Mouse (Mus musculus) forebrain, embryonic 11.5 days (tissue): Measurements from ENCODE around the gene Son. TPM values are rescaled to one million over a fixed set of nuclear protein-coding genes. Genes with fewer than 3 reads are reported as not detected.
A peak's percentile ranks its signal among the peaks of the same experiment; 100 is the strongest.

Experiments
- ATAC-seq: fragments of 200-750 bp; cut with Nextera tagmentation; replicated peaks from 2 replicates; pipeline ENCODE4 v1.8.0; 2017; ENCODE audit warnings: moderate TSS enrichment; ENCODE audit not compliant: low FRiP score
- DNase-seq: peaks from one replicate; pipeline ENCODE4 v3.0.0-alpha.2; 2017; ENCODE audit warnings: low spot score
- H3K27ac ChIP-seq: fragments of 300-500 bp; sonication (generic); 2 replicates; pipeline ENCODE4 v1.5.1; 2014; ENCODE audit warnings: low read depth, low read length
- H3K27me3 ChIP-seq: fragments of 300-500 bp; sonication (generic); 2 replicates; pipeline ENCODE4 v1.6.1; 2014; ENCODE audit warnings: mild to moderate bottlenecking, low read length, mixed read lengths; ENCODE audit not compliant: control insufficient read depth, insufficient read depth
- H3K36me3 ChIP-seq: fragments of 300-500 bp; sonication (generic); 2 replicates; pipeline ENCODE4 v1.6.1; 2014; ENCODE audit warnings: mild to moderate bottlenecking, low read length, moderate library complexity, mixed read lengths; ENCODE audit not compliant: control insufficient read depth, insufficient read depth
- H3K4me1 ChIP-seq: fragments of 300-500 bp; sonication (generic); replicated peaks from 2 replicates; pipeline ENCODE4 v1.6.1; 2014; ENCODE audit warnings: low read length, mixed read lengths; ENCODE audit not compliant: control insufficient read depth, insufficient read depth
- H3K4me2 ChIP-seq: fragments of 300-500 bp; sonication (generic); 2 replicates; pipeline ENCODE4 v1.6.1; 2014; ENCODE audit warnings: low read depth, mild to moderate bottlenecking, low read length, moderate library complexity, mixed read lengths; ENCODE audit not compliant: severe bottlenecking
- H3K4me3 ChIP-seq: fragments of 300-500 bp; sonication (generic); 2 replicates; pipeline ENCODE4 v1.5.1; 2014; ENCODE audit warnings: low read depth, low read length
- H3K9ac ChIP-seq: fragments of 300-500 bp; sonication (generic); 2 replicates; pipeline ENCODE4 v1.6.1; 2014; ENCODE audit warnings: low read length
- H3K9me3 ChIP-seq: fragments of 300-500 bp; sonication (generic); 2 replicates; pipeline ENCODE4 v1.6.1; 2016; ENCODE audit warnings: low read length, mixed read lengths; ENCODE audit not compliant: control insufficient read depth
- WGBS: fragments of 180-500 bp; shearing (Covaris S2); extraction: QIAGEN DNeasy Blood & Tissue Kit; methylation state at CpG from one replicate; pipeline ENCODE4 v1.1.7; 2014; 5-methylcytosine and 5-hydroxymethylcytosine counted together
- polyA plus RNA-seq: library from polyadenylated mRNA; unstranded; fragments of >200 nt; fragmentation: Nextera tagmentation; extraction: Ambion mirVana; gene quantifications from 2 replicates; pipeline ENCODE4 v1.2.1, GENCODE M21; 2014

The Son gene
- polyA plus RNA-seq: 140 and 150 TPM in 2 replicates

DNA sequence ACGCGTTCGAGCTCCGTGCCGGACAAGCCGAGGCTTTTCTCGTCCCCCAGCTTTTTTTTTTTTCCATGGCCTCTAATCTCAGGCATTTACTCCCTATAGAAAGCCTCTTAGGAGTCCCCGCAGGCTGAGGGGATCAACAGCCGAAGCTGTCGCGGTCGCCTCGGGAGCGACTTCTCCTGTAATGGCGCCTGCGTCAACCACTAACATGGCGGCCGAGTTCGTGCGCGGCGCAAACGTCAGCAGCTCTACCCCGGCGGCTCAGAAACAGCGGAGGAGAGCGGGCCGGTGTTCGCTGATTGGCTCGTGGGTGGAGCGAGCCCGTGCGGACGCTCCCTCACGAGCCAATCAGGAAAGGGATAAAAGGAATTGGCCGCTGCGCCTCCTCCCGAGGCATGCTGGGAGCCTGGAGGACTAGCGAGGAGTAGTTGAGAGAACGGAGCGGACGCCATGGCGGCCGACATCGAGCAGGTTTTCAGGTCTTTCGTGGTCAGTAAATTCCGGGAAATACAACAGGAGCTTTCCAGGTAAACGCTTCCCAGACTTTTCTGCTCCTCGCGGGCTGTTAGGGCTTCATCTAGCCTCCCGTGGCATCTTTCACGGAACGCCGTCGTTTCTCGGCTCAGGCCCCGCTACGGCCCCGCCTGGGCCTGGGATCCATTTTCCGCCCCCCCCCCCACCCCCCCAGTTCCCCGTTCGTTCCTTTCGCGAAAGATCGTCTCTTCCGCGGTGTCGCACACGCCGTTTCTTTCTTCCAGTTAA is at the start of gene Son:
TSS of gene Son (plus strand) at position 46 of the 759 bp plus-strand sequence.
- H3K27ac ChIP-seq: peak within 1 kb of the TSS; percentile 95
- ATAC-seq (peak; percentile 96), DNase-seq (peak; percentile 98)
- under 1% methylated on average over 69 of the region's 70 CpGs for WGBS
- peak within 1 kb of the TSS; percentile 99 for H3K4me2 ChIP-seq
- no peaks in the 10 kb centered on the region for H3K27me3 ChIP-seq
- no peaks in the 10 kb centered on the region for H3K9me3 ChIP-seq
- peaks cover 8% of the 10 kb centered on the region; the same call in 1 of the 2 replicates for H3K36me3 ChIP-seq
- peak within 1 kb of the TSS; percentile 67 for H3K4me3 ChIP-seq
- H3K9ac ChIP-seq: peak within 1 kb of the TSS; percentile 84
- no peaks in the 10 kb centered on the region for H3K4me1 ChIP-seq

DNA sequence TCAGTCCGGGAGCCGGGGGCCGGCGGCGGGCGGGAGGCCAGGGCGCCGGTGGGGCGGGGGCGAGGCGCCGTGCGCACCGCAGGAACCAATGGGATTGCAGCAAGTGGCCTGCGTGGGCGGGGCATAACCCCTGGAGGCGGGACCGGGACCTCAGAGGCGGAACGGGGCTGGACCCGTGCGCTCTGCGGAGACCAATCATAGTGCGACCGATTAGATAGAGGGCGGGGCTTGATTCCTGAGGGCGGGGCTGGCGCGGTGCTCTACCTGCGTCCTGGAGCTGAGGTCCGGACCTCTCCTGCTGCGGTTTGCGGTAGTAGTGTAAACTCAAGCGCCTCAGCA is 49.7 kb upstream of the Son start, which contains the start of gene Tmem50b:
TSS of gene Tmem50b (minus strand) at position 129 of the 339 bp plus-strand sequence.
- H3K27ac ChIP-seq: no peak within 1 kb of the TSS
- peaks cover 2% of the 10 kb centered on the region; the same call in 1 of the 2 replicates for H3K4me1 ChIP-seq
- H3K4me2 ChIP-seq: peak within 1 kb of the TSS; percentile 88
- peak within 1 kb of the TSS; percentile 79 for H3K4me3 ChIP-seq
- no peaks in the 10 kb centered on the region for H3K9me3 ChIP-seq
- no peaks in the 10 kb centered on the region for H3K36me3 ChIP-seq
- peak within 1 kb of the TSS; percentile 72 for H3K9ac ChIP-seq
- peaks cover 3% of the 10 kb centered on the region; the same call in 1 of the 2 replicates for H3K27me3 ChIP-seq
- 0% methylated on average over 33 of the region's 34 CpGs for WGBS
- DNase-seq (peak; percentile 99), ATAC-seq (peak; percentile 99)

DNA sequence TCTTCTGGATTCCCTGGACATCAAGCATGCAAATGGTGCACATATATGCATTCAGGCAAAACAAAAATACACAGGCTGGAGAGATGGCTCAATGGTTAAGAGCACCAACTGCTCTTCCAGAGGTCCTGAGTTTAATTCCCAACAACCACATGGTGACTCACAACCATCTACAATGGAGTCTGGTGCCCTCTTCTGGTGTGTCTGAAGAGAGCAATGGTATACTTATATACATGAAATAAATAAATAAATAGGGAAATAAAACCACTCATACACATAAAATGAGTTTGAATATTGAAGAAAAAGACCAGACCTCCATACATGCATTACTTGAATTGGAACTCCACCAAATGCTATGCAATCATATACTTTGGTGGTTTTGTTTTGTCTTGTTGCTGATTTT is 48.1 kb upstream of the Son start:
- H3K36me3 ChIP-seq: no peaks in the 10 kb centered on the region
- H3K4me1 ChIP-seq: peaks cover 2% of the 10 kb centered on the region; the same call in 1 of the 2 replicates
- no peaks in the 10 kb centered on the region for H3K9me3 ChIP-seq
- ATAC-seq (no peak), DNase-seq (no peak)
- peaks cover 3% of the 10 kb centered on the region; the same call in 1 of the 2 replicates for H3K27me3 ChIP-seq
- H3K4me3 ChIP-seq: no peak overlapping the region
- H3K27ac ChIP-seq: no peak overlapping the region
- no peak overlapping the region for H3K9ac ChIP-seq
- no peak overlapping the region for H3K4me2 ChIP-seq

DNA sequence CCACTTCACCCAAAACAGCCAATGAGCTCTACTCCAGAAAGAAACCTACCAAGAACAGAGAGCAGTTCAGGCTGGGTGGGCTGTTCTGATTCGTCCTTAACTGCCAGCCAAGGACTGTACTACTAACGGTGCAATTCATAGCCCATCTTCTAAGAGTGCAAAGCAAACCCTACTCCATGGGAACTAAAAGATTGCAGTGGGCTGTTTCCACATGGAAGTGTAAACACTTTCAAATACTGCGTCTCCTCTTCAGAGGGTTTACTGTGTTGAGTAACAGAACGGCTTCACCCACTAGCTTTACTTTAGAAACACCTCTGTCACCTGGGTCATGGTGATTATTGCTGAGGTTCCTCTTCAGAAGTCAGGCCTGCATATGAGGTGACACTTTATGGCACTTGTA is 46.2 kb upstream of the Son start:
- Histone ChIP-seq H3K27ac (no peak overlapping the region), H3K4me1 (peaks cover 2% of the 10 kb centered on the region; the same call in 1 of the 2 replicates), H3K4me2 (no peak overlapping the region), H3K4me3 (no peak overlapping the region), H3K9me3 (no peaks in the 10 kb centered on the region), H3K36me3 (no peaks in the 10 kb centered on the region), H3K9ac (no peak overlapping the region), H3K27me3 (peaks cover 3% of the 10 kb centered on the region; the same call in 1 of the 2 replicates)
- ATAC-seq: no peak
- DNase-seq: no peak
- WGBS: 86% methylated on average over 4 of the region's 4 CpGs

DNA sequence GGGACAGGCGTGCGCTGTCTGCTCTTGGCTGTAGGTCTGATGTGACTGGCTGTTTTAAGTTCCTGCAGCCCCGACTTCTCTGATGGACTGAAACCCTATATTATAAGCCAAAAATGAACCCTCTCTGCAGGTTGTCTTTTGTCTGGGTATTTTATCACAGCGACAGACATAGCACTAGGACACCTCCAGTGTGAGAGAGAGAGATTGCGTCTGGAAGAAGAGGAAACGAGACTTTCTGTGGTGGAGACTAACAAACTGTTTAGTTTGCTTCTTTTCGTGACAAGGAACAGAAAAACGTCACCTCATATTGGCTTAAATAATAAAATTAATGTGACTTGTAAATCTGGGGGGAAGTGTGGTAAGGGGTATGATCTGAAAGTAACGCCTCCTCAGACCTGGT is 45.6 kb upstream of the Son start:
- no peak overlapping the region for H3K9ac ChIP-seq

DNA sequence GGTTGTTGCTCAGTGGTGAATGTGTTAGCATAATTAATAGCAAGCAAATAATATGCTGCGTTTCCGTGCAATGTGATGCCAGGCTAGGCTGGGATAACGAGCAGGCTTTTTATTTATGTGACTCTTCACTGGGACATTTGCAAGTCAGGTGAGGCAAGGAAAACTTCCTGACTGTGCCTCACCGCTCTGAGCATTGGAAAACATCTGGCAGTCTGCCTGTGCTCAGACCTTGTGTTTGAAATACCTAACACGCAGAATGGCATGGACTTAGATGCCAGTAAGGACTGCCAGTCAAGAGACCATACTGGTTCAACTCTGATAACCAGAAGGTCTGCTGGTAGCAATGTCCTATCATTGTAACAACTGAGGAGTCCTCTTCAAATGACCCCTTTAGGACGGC is 42.1 kb upstream of the Son start:
- DNase-seq (no peak), ATAC-seq (no peak)
- Histone ChIP-seq H3K27me3 (no peaks in the 10 kb centered on the region), H3K9me3 (no peaks in the 10 kb centered on the region), H3K4me2 (no peak overlapping the region), H3K27ac (no peak overlapping the region), H3K4me1 (no peaks in the 10 kb centered on the region), H3K9ac (no peak overlapping the region), H3K36me3 (no peaks in the 10 kb centered on the region), H3K4me3 (no peak overlapping the region)
- WGBS: 85% methylated on average over 6 of the region's 6 CpGs

More for the DNA sequence above, 45.6 kb upstream of the Son start:
- Histone ChIP-seq H3K4me2 (no peak overlapping the region), H3K9me3 (no peaks in the 10 kb centered on the region), H3K4me1 (no peaks in the 10 kb centered on the region; the same call in 1 of the 2 replicates), H3K27me3 (peaks cover 3% of the 10 kb centered on the region; the same call in 1 of the 2 replicates), H3K27ac (no peak overlapping the region), H3K4me3 (no peak overlapping the region), H3K36me3 (no peaks in the 10 kb centered on the region)
- no peak for DNase-seq
- no peak for ATAC-seq
- whole genome bisulfite sequencing: 83% methylated on average over 9 of the region's 9 CpGs

DNA sequence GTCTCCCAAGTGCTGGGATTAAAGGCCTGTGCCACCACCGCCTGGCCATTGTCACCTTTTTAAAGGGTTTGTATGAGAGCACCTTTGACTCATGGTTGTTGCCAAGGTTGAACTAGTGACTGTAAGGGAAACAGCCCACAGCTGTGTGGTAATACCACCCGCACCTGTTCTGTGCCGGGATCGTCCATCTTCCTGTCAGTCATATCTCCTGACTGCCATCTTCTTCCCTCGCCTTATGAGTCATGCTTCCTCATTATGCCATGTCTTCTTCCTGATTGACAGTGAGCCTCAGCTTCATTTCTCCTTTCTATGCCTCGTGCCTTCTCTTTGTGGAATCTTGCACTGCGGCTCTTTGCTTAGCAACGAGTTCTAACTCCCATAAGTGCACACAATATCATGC is 40.3 kb upstream of the Son start:
- Histone ChIP-seq H3K9ac (no peak overlapping the region), H3K27ac (no peak overlapping the region), H3K9me3 (no peaks in the 10 kb centered on the region), H3K4me1 (no peaks in the 10 kb centered on the region), H3K36me3 (no peaks in the 10 kb centered on the region), H3K4me2 (no peak overlapping the region), H3K4me3 (no peak overlapping the region), H3K27me3 (no peaks in the 10 kb centered on the region)
- no peak for DNase-seq
- 89% methylated on average over 8 of the region's 8 CpGs for WGBS
- ATAC-seq: no peak

DNA sequence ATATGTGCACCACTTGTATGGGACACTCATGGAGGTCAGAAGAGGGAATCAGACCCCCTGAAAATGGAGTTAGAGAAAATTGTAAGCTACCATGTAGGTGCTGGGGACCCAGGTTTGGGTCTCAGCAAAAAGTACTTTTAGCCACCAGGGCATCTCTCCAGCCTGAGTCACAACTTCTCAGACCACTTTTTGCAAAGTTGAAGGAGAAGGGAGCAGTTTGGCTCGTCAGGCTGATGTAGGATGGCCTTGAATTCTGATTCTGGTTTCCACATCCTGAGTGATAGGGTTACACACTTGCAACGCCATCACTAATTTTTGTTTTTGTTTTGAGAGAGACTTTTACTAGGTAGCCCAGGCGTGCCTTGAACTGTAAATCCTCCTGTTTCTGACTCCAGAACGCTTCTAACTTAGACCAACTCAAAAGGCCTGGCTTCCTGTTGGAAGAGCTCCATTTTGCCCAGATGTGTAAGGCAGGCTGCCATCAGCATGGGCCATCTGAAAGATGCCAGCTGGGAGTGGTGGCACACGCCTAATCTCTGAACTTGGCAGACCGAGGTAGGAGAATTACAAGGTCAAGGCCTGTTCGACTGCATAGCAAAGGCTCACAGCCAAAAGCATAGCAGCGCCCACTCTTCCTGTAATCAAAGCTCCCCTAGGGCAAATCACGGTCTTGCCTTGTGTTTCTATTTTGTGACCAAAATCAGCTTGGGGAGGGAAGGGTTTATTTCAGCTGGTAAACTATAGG is 37.6 kb upstream of the Son start:
- no peaks in the 10 kb centered on the region for H3K4me1 ChIP-seq
- H3K4me3 ChIP-seq: no peak overlapping the region
- no peak overlapping the region for H3K9ac ChIP-seq
- no peaks in the 10 kb centered on the region for H3K36me3 ChIP-seq
- H3K27me3 ChIP-seq: no peaks in the 10 kb centered on the region
- no peak for ATAC-seq
- no peak for DNase-seq
- 81% methylated on average over 9 of the region's 9 CpGs for WGBS
- no peaks in the 10 kb centered on the region for H3K9me3 ChIP-seq
- H3K4me2 ChIP-seq: no peak overlapping the region
- no peak overlapping the region for H3K27ac ChIP-seq
